Mouse (Mus musculus): ENCODE data around the gene Tuba4a. TPM values are rescaled to one million over a fixed set of nuclear protein-coding genes. Genes with fewer than 3 reads are reported as not detected.

Tuba4a gene
- total RNA-seq (2023), result 100 to 1,000 TPM; 408 to 432 TPM

GRCm38 (mm10) chr1:75219531-75219930, at the start of gene Tuba4a:
Gene Tuba4a, minus strand, starts transcription at chr1:75219865.

GRCm38 (mm10) chr1:75264091-75264880, 44.6 kb upstream of the Tuba4a start, which contains the start of gene Ptprn:
Gene Ptprn, minus strand, starts transcription at chr1:75264502.

GRCm38 (mm10) chr1:75236117-75237050, 16.7 kb upstream of the Tuba4a start, which contains the start of gene Dnajb2:
Gene Dnajb2, plus strand, starts transcription at chr1:75236406.

GRCm38 (mm10) chr1:75231664-75232152, 12.0 kb upstream of the Tuba4a start, which contains the start of gene A630095N17Rik:
Gene A630095N17Rik, minus strand, starts transcription at chr1:75232102.

GRCm38 (mm10) chr1:75210136-75211087, 9.3 kb downstream of the Tuba4a start, which contains the start of the genes Glb1l and Stk16:
Gene Glb1l, minus strand, starts transcription at chr1:75210813.
Gene Stk16, plus strand, starts transcription at chr1:75210838.

GRCm38 (mm10) chr1:75191622-75192402, 27.9 kb downstream of the Tuba4a start, which contains the start of the genes Ankzf1 and Atg9a:
Gene Ankzf1, plus strand, starts transcription at chr1:75192151.
Gene Atg9a, minus strand, starts transcription at chr1:75192196.

GRCm38 (mm10) chr1:75180105-75180590, 39.5 kb downstream of the Tuba4a start, which contains the start of gene Abcb6:
Gene Abcb6, minus strand, starts transcription at chr1:75180392.

GRCm38 (mm10) chr1:75168472-75169464, 50.9 kb downstream of the Tuba4a start, which contains the start of gene Zfand2b:
Gene Zfand2b, plus strand, starts transcription at chr1:75168646.

Other genes starting within 250 kb of the Tuba4a start
- 1 to 10 TPM; 6.2 to 7.5 TPM for gene Nhej1, start 94.7 kb downstream of the Tuba4a start, total RNA-seq (2023)
- gene Slc23a3, start 86.0 kb downstream of the Tuba4a start, total RNA-seq (2023), result 1 to 10 TPM in 1 of 2 experiments, under 1 TPM in 1; 0.97 to 1.7 TPM
- 100 to 1,000 TPM; 107 to 118 TPM for gene Cnppd1, start 77.2 kb downstream of the Tuba4a start, total RNA-seq (2023)
- gene Retreg2, start 77.1 kb downstream of the Tuba4a start, total RNA-seq (2023), result 10 to 100 TPM; 67.3 to 75.8 TPM
- 10 to 100 TPM; 52.0 to 53.7 TPM for gene Zfand2b, start 51.2 kb downstream of the Tuba4a start, total RNA-seq (2023)
- 10 to 100 TPM in 1 of 2 experiments, 1 to 10 TPM in 1; 9.1 to 15.4 TPM for gene Abcb6, start 39.5 kb downstream of the Tuba4a start, total RNA-seq (2023)
- 10 to 100 TPM; 20.1 to 20.9 TPM for gene Ankzf1, start 27.7 kb downstream of the Tuba4a start, total RNA-seq (2023)
- gene Atg9a, start 27.7 kb downstream of the Tuba4a start, total RNA-seq (2023), result 10 to 100 TPM; 69.5 to 69.6 TPM
- 10 to 100 TPM; 20.6 to 23.3 TPM for gene Glb1l, start 9.1 kb downstream of the Tuba4a start, total RNA-seq (2023)
- 100 to 1,000 TPM; 136 to 150 TPM for gene Stk16, start 9.0 kb downstream of the Tuba4a start, total RNA-seq (2023)
- gene A630095N17Rik, start 12.2 kb upstream of the Tuba4a start, total RNA-seq (2023), result not detected
- 10 to 100 TPM; 13.0 to 17.9 TPM for gene Dnajb2, start 16.5 kb upstream of the Tuba4a start, total RNA-seq (2023)
- not detected for gene Ptprn, start 44.6 kb upstream of the Tuba4a start, total RNA-seq (2023)
- not detected for gene Resp18, start 58.5 kb upstream of the Tuba4a start, total RNA-seq (2023)
- 10 to 100 TPM; 26.2 to 31.6 TPM for gene Dnpep, start 98.1 kb upstream of the Tuba4a start, total RNA-seq (2023)
- gene Des, start 140.5 kb upstream of the Tuba4a start, total RNA-seq (2023), result under 1 TPM; 0.11 to 0.38 TPM
- not detected for gene Speg, start 155.4 kb upstream of the Tuba4a start, total RNA-seq (2023)
- gene Gmppa, start 216.1 kb upstream of the Tuba4a start, total RNA-seq (2023), result 10 to 100 TPM; 46.4 to 47.9 TPM
- gene Asic4, start 230.6 kb upstream of the Tuba4a start, total RNA-seq (2023), result not detected

Measured in neutrophil, adult 83 days (primary cell).